Mouse (Mus musculus): ENCODE measurements at regions not wholly inside any gene's neighbourhood (a gene's known extent, or its start where the extent isn't known, plus 50 kb on each side); places are given as distances from the start of the nearest gene placed in this dataset.

- TF ChIP-seq CTCF (conservative IDR thresholded peaks at IDR 0.05 in 1 of 2, IDR thresholded peaks at IDR 0.05 in 1 of 2; ENCODE audit: low read depth in 2 of 2, low read length in 2 of 2) (no peak), POLR2AphosphoS2 (IDR thresholded peaks at IDR 0.05; ENCODE audit: low read depth, low read length) (no peak), ZC3H11A (IDR thresholded peaks at IDR 0.05; ENCODE audit: low read depth, low read length) (no peak), E2F4 (IDR thresholded peaks at IDR 0.05; ENCODE audit: insufficient replicate concordance, low read depth, low read length) (no peak)
Observed at GRCm38 (mm10) chr3:83704559-83704958, 61.6 kb upstream of the Sfrp2 start.

Measured in CH12.LX (cell line).